Mouse (Mus musculus) intestine, embryonic 14.5 days (tissue): ENCODE measurements at regions not wholly inside any gene's neighbourhood (a gene's known extent, or its start where the extent isn't known, plus 50 kb on each side); places are given as distances from the start of the nearest gene placed in this dataset.

Experiments
- ATAC-seq: fragments of 200-750 bp; cut with Nextera tagmentation; replicated peaks from 2 replicates; pipeline ENCODE4 v1.8.0; 2017; ENCODE audit warnings: low read depth, moderate number of reproducible peaks, moderate TSS enrichment, moderate library complexity; ENCODE audit not compliant: low FRiP score, low TSS enrichment
- DNase-seq: peaks from one replicate; pipeline ENCODE4 v3.0.0-alpha.2; 2018; ENCODE audit warnings: low spot score
- H3K27ac ChIP-seq: fragments of 300-500 bp; sonication (generic); 2 replicates; pipeline ENCODE4 v1.5.1; 2014; ENCODE audit warnings: low read depth, mild to moderate bottlenecking, control low read depth
- H3K27me3 ChIP-seq: fragments of 300-500 bp; sonication (generic); replicated peaks from 2 replicates; pipeline ENCODE4 v1.6.1; 2014; ENCODE audit warnings: low read length, control low read depth; ENCODE audit not compliant: control insufficient read depth, insufficient read depth
- H3K36me3 ChIP-seq: fragments of 300-500 bp; sonication (generic); 2 replicates; pipeline ENCODE4 v1.6.1; 2014; ENCODE audit warnings: low read length, control low read depth; ENCODE audit not compliant: control insufficient read depth, insufficient read depth
- H3K4me1 ChIP-seq: fragments of 300-500 bp; sonication (generic); replicated peaks from 2 replicates; pipeline ENCODE4 v1.6.1; 2014; ENCODE audit warnings: low read length, control low read depth, mixed read lengths; ENCODE audit not compliant: control insufficient read depth, insufficient read depth
- H3K4me2 ChIP-seq: fragments of 300-500 bp; sonication (generic); 2 replicates; pipeline ENCODE4 v1.6.1; 2014; ENCODE audit warnings: low read length
- H3K4me3 ChIP-seq: fragments of 300-500 bp; sonication (generic); 2 replicates; pipeline ENCODE4 v1.5.1; 2014; ENCODE audit warnings: low read depth, low read length, control low read depth, mixed read lengths
- H3K9ac ChIP-seq: fragments of 300-500 bp; sonication (generic); 2 replicates; pipeline ENCODE4 v1.6.1; 2014; ENCODE audit warnings: mild to moderate bottlenecking, low read length
- H3K9me3 ChIP-seq: fragments of 300-500 bp; sonication (generic); 2 replicates; pipeline ENCODE4 v1.6.1; 2016; ENCODE audit warnings: low read length, control low read depth; ENCODE audit not compliant: control insufficient read depth
- WGBS: fragments of 180-500 bp; shearing (Covaris S2); extraction: QIAGEN DNeasy Blood & Tissue Kit; methylation state at CpG from one replicate; pipeline ENCODE4 v1.1.7; 2014; 5-methylcytosine and 5-hydroxymethylcytosine counted together

DNA sequence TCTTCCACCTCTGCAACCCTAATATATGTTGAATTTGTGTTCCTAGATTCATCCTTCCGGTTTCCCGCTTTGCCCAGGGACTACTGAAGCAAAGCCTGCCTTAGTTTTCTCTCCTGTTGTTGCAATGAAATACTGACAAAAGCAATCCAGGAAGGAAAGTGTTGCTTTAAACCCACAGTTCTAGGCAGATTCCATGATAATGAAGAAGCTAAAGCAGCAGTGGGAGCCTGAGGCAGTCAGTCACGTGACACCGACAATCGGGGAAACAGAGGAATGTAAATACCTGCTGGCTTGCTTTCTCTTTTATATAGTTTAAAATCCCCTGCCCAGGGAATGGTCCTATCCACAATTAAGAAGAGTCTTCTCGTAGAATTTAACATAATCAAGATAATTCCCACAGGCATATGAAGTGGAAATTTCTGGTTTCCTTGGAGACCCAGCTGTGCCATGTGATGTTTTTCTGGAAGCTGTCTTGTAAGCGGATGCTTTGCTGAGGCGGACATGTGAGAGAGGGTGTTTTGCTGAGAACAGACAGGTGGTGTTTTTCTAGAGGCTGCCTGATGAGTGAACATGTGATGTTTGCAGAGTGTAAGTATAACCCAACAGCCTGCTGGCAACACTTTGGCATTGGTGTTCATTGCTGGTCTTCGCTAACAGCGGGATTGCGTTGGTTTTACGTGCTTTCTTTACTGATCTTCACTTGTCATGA is 398.0 kb downstream of the Prim2 start:
- no peaks in the 10 kb centered on the region for H3K36me3 ChIP-seq
- H3K9me3 ChIP-seq: no peaks in the 10 kb centered on the region
- 50% methylated on average over 12 of the region's 12 CpGs for WGBS
- ATAC-seq (peak; percentile 47; the same call in 1 of the 2 replicates), DNase-seq (no peak)
- peak overlapping the region; percentile 2; the same call in 1 of the 2 replicates for H3K4me3 ChIP-seq
- H3K4me2 ChIP-seq: peak overlapping the region; percentile 24; the same call in 1 of the 2 replicates
- H3K4me1 ChIP-seq: no peaks in the 10 kb centered on the region
- H3K27ac ChIP-seq: no peak overlapping the region
- H3K9ac ChIP-seq: no peak overlapping the region
- H3K27me3 ChIP-seq: no peaks in the 10 kb centered on the region

DNA sequence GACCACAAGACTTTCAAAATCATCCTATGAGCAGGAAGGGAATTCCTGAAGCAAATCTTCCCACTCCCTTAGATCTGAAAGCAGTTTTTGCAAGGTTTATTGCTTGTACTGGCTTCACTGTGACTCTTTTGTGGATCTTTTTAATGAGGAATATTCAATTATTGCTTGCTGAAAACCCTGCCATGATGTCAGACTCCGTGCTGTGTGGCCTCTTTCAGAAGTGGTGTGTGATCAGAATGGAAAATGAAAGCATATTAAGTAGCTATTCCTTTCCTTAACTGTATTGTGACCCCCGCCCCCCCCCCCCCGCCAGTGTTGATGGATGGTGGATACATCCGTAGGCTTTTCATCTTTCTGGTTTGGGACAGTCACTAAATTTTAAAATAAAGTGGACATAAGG is 400.4 kb downstream of the Prim2 start:
- 72% methylated on average over 4 of the region's 4 CpGs for WGBS
- no peaks in the 10 kb centered on the region for H3K36me3 ChIP-seq

DNA sequence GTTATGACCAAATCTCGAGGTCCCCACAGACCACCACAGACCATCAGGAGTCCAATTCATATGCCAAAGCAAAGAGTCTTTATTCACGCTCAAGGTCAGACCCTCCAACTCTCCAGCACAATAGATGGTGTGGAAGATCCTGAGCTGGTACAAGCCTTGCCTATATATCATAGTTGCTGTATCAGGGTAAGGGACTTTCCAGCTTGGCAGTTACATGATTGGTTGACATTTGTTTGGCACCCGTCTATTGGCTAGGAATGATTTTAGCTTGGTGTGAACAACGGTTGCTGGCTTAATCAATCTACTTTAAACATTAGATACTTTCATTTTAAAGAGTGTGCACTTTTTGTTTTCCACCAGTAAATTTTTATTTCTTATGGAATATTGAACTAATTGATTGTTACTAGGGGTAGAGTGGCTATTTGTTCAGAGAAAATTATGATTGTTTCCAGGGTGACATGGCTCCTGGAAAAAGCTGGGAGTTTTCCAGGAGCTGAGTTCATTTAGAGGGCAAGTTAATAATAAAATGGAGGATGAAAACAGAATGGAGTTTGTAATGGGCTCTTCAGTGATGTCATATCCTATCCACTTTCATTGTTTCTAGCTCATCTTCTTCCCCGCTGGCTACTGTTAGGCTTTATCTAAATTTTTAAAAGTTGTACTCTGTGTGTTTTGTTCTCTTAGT is 403.7 kb downstream of the Prim2 start:
- no peaks in the 10 kb centered on the region for H3K27me3 ChIP-seq
- no peak overlapping the region for H3K4me2 ChIP-seq
- ATAC-seq (no peak), DNase-seq (no peak)
- no peaks in the 10 kb centered on the region; the same call in 1 of the 2 replicates for H3K4me1 ChIP-seq
- 74% methylated on average over 5 of the region's 5 CpGs for WGBS
- H3K4me3 ChIP-seq: no peak overlapping the region
- H3K9ac ChIP-seq: no peak overlapping the region
- H3K27ac ChIP-seq: no peak overlapping the region
- H3K36me3 ChIP-seq: no peaks in the 10 kb centered on the region
- H3K9me3 ChIP-seq: no peaks in the 10 kb centered on the region

More for the DNA sequence above, 400.4 kb downstream of the Prim2 start:
- H3K4me2 ChIP-seq: no peak overlapping the region
- H3K9me3 ChIP-seq: no peaks in the 10 kb centered on the region
- no peak overlapping the region for H3K4me3 ChIP-seq
- ATAC-seq (no peak), DNase-seq (no peak)
- no peak overlapping the region for H3K9ac ChIP-seq
- no peaks in the 10 kb centered on the region for H3K27me3 ChIP-seq
- no peak overlapping the region for H3K27ac ChIP-seq
- H3K4me1 ChIP-seq: no peaks in the 10 kb centered on the region; the same call in 1 of the 2 replicates

DNA sequence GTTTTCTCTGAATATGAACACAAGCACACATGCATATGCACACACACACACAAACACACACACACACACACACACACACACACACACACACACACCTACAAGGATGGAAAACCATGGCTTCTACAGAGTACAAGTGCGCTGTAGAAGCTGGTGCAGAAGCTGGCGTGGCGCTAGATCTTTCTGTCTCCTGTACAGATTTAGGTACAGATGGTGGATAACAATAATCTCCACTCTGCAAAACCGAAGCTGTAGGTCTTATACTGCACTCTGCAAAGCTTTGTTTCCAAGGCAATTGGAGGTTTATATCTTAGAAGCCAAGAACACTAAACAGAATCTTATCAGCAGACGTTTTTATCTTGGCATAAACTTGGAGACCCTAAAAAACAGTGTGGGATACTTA is 420.1 kb downstream of the Prim2 start:
- Histone ChIP-seq H3K27me3 (no peaks in the 10 kb centered on the region), H3K4me2 (no peak overlapping the region), H3K9me3 (no peaks in the 10 kb centered on the region), H3K9ac (no peak overlapping the region), H3K36me3 (no peaks in the 10 kb centered on the region), H3K27ac (no peak overlapping the region), H3K4me1 (peaks cover 5% of the 10 kb centered on the region; the same call in 1 of the 2 replicates), H3K4me3 (no peak overlapping the region)
- WGBS: 74% methylated on average over 5 of the region's 5 CpGs
- DNase-seq (no peak), ATAC-seq (no peak)

DNA sequence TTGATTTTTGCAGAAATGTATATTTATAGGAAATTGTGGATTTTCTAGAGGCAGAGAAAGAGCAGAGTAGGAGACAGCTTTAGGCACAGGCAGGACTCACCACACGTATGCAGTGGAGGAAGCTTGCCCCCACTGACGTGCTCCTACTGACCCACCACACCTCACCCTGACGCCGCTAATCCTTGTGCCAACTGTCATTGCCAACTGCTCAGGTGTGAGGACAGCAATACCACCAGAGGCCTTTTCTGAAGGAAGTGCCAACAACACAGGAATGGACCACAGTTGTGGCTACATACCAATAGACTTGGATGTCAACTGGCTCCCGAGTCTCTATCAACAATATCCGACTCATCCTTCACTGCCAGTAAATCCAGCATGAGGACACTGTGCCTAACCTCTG is 422.5 kb downstream of the Prim2 start:
- peaks cover 8% of the 10 kb centered on the region; the same call in 1 of the 2 replicates for H3K4me1 ChIP-seq
- H3K4me3 ChIP-seq: no peak overlapping the region
- 76% methylated on average over 6 of the region's 6 CpGs for WGBS
- no peak overlapping the region for H3K27ac ChIP-seq
- DNase-seq (no peak), ATAC-seq (no peak)
- H3K9ac ChIP-seq: no peak overlapping the region
- no peaks in the 10 kb centered on the region for H3K9me3 ChIP-seq
- H3K36me3 ChIP-seq: no peaks in the 10 kb centered on the region
- H3K4me2 ChIP-seq: no peak overlapping the region
- no peaks in the 10 kb centered on the region for H3K27me3 ChIP-seq

DNA sequence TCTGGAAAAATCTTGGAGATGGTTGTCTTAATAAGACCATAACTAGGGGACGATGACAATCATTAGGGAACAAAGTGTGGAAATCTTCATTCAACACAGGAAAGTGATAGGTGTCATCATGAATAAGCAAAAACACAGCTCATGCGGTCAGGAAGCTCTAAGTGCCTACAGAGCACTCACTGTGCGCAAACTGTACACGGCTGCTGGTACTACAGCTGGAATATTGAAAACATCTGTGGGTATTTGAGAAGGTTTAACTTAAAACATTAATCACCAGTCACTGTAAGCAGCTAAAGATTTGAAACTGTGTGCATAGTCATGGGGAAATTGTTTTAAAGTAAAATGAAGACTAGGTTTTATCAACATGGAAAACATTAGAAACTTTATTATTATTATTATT is 424.4 kb downstream of the Prim2 start:
- DNase-seq: no peak
- no peak overlapping the region for H3K4me2 ChIP-seq

GRCm38 (mm10) chr1:33244691-33245090 is 424.9 kb downstream of the Prim2 start:
- ATAC-seq (no peak), DNase-seq (no peak)
- peaks cover 8% of the 10 kb centered on the region; the same call in 1 of the 2 replicates for H3K4me1 ChIP-seq
- no peaks in the 10 kb centered on the region for H3K27me3 ChIP-seq
- no peak overlapping the region for H3K4me2 ChIP-seq
- no peaks in the 10 kb centered on the region for H3K36me3 ChIP-seq
- 74% methylated on average over 8 of the region's 8 CpGs for WGBS
- no peak overlapping the region for H3K9ac ChIP-seq
- H3K4me3 ChIP-seq: no peak overlapping the region
- no peaks in the 10 kb centered on the region for H3K9me3 ChIP-seq
- no peak overlapping the region for H3K27ac ChIP-seq

More for the DNA sequence above, 424.4 kb downstream of the Prim2 start:
- Histone ChIP-seq H3K36me3 (no peaks in the 10 kb centered on the region), H3K27me3 (no peaks in the 10 kb centered on the region), H3K9me3 (no peaks in the 10 kb centered on the region), H3K4me3 (no peak overlapping the region), H3K27ac (no peak overlapping the region), H3K4me1 (peaks cover 8% of the 10 kb centered on the region; the same call in 1 of the 2 replicates), H3K9ac (no peak overlapping the region)
- WGBS: 54% methylated on average over 4 of the region's 4 CpGs
- no peak for ATAC-seq

DNA sequence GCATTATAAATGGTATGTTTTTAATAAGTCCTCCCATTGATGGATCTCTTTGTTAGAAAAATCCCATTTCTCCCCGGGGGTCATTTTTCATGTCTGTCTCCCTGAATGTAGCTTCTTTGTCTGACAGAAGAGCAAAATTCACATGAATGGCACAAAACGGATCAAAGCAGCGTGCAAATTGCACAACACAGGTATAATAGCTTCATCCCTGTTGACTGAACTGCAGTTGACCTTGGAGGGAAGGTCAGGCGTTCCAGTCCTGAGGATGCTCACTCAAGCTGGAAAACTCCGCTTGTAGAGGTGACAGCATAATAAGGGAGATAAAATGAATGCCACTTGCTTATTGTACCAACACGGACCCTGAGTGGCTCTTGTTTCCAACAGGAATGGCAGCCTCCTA is 446.6 kb downstream of the Prim2 start:
- H3K4me3 ChIP-seq: no peak overlapping the region
- no peaks in the 10 kb centered on the region for H3K36me3 ChIP-seq
- no peaks in the 10 kb centered on the region for H3K9me3 ChIP-seq
- WGBS: 88% methylated on average over 6 of the region's 6 CpGs
- no peaks in the 10 kb centered on the region for H3K4me1 ChIP-seq
- ATAC-seq: no peak
- H3K9ac ChIP-seq: no peak overlapping the region
- no peaks in the 10 kb centered on the region for H3K27me3 ChIP-seq
- no peak overlapping the region for H3K4me2 ChIP-seq
- DNase-seq: no peak
- no peak overlapping the region for H3K27ac ChIP-seq
